Mouse (Mus musculus) neural tube, embryonic 14.5 days (tissue): ENCODE measurements at regions not wholly inside any gene's neighbourhood (a gene's known extent, or its start where the extent isn't known, plus 50 kb on each side); places are given as distances from the start of the nearest gene placed in this dataset.

Experiments
- ATAC-seq: fragments of 200-750 bp; cut with Nextera tagmentation; 2 replicates; pipeline ENCODE4 v1.8.0; 2017; ENCODE audit warnings: low read depth, mild to moderate bottlenecking, moderate TSS enrichment, moderate library complexity
- H3K27ac ChIP-seq: fragments of 300-500 bp; sonication (generic); 2 replicates; pipeline ENCODE4 v1.5.1; 2014; ENCODE audit warnings: low read depth, mild to moderate bottlenecking, control low read depth, low read length, moderate library complexity, mixed read lengths
- H3K27me3 ChIP-seq: fragments of 300-500 bp; sonication (generic); 2 replicates; pipeline ENCODE4 v1.6.1; 2014; ENCODE audit warnings: low read length; ENCODE audit not compliant: control insufficient read depth, insufficient read depth
- H3K36me3 ChIP-seq: fragments of 300-500 bp; sonication (generic); 2 replicates; pipeline ENCODE4 v1.6.1; 2014; ENCODE audit warnings: low read length, mixed read lengths; ENCODE audit not compliant: control insufficient read depth, insufficient read depth
- H3K4me1 ChIP-seq: fragments of 300-500 bp; sonication (generic); 2 replicates; pipeline ENCODE4 v1.6.1; 2014; ENCODE audit warnings: low read length; ENCODE audit not compliant: control insufficient read depth, insufficient read depth
- H3K4me2 ChIP-seq: fragments of 300-500 bp; sonication (generic); 2 replicates; pipeline ENCODE4 v1.6.1; 2014; ENCODE audit warnings: mild to moderate bottlenecking, low read depth, low read length, control low read depth
- H3K4me3 ChIP-seq: fragments of 300-500 bp; sonication (generic); 2 replicates; pipeline ENCODE4 v1.5.1; 2014; ENCODE audit warnings: low read depth, low read length, control low read depth, mixed read lengths
- H3K9ac ChIP-seq: fragments of 300-500 bp; sonication (generic); replicated peaks from 2 replicates; pipeline ENCODE4 v1.6.1; 2014; ENCODE audit warnings: low read depth, mild to moderate bottlenecking, control low read depth, low read length, mixed read lengths
- H3K9me3 ChIP-seq: fragments of 300-500 bp; sonication (generic); 2 replicates; pipeline ENCODE4 v1.6.1; 2016; ENCODE audit warnings: low read length; ENCODE audit not compliant: control insufficient read depth
- WGBS: fragments of 180-500 bp; shearing (Covaris S2); extraction: QIAGEN DNeasy Blood & Tissue Kit; methylation state at CpG from one replicate; pipeline ENCODE4 v1.1.7; 2014; 5-methylcytosine and 5-hydroxymethylcytosine counted together

- Histone ChIP-seq H3K9me3 (no peaks in the 10 kb centered on the region), H3K27me3 (no peaks in the 10 kb centered on the region), H3K27ac (no peak overlapping the region), H3K4me2 (no peak overlapping the region), H3K9ac (no peak overlapping the region), H3K4me3 (no peak overlapping the region), H3K4me1 (no peaks in the 10 kb centered on the region), H3K36me3 (no peaks in the 10 kb centered on the region)
- no peak for ATAC-seq
- 68% methylated on average over 2 of the region's 2 CpGs for WGBS
These were observed 1568.2 kb downstream of the Efnb2 start for GRCm38 (mm10) chr8:7092831-7093230.

GRCm38 (mm10) chr8:7088123-7088522 lies 1572.9 kb downstream of the Efnb2 start:
- H3K4me3 ChIP-seq: no peak overlapping the region
- H3K27me3 ChIP-seq: no peaks in the 10 kb centered on the region
- H3K4me1 ChIP-seq: no peaks in the 10 kb centered on the region
- H3K4me2 ChIP-seq: no peak overlapping the region
- H3K36me3 ChIP-seq: no peaks in the 10 kb centered on the region
- no peaks in the 10 kb centered on the region for H3K9me3 ChIP-seq
- no peak overlapping the region for H3K27ac ChIP-seq
- H3K9ac ChIP-seq: no peak overlapping the region
- WGBS: 54% methylated on average over 2 of the region's 2 CpGs
- no peak for ATAC-seq

DNA sequence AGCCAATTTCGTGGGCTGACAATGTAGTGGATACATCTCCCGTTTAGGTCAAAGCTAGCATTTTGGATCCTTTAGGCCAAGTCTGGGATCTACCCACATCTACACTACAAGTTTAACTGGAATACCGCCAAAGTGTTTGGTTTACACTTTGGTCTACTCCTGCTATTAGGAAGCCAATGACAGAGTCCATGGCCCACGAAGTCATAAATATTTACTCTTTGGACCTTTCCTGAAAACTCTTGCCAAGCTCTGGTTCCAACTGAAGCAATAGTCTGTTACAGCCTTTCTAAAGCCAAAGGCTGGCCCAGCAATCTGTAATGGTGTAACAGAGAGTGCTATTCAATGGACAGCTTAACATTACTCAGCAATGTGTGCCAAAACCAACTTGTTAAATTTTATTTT lies 1600.8 kb downstream of the Efnb2 start:
- Histone ChIP-seq H3K27ac (no peak overlapping the region), H3K4me2 (no peak overlapping the region), H3K27me3 (no peaks in the 10 kb centered on the region), H3K4me3 (no peak overlapping the region), H3K9ac (no peak overlapping the region), H3K36me3 (no peaks in the 10 kb centered on the region), H3K9me3 (no peaks in the 10 kb centered on the region), H3K4me1 (no peaks in the 10 kb centered on the region)
- ATAC-seq: no peak
- 86% methylated on average over 4 of the region's 4 CpGs for WGBS

DNA sequence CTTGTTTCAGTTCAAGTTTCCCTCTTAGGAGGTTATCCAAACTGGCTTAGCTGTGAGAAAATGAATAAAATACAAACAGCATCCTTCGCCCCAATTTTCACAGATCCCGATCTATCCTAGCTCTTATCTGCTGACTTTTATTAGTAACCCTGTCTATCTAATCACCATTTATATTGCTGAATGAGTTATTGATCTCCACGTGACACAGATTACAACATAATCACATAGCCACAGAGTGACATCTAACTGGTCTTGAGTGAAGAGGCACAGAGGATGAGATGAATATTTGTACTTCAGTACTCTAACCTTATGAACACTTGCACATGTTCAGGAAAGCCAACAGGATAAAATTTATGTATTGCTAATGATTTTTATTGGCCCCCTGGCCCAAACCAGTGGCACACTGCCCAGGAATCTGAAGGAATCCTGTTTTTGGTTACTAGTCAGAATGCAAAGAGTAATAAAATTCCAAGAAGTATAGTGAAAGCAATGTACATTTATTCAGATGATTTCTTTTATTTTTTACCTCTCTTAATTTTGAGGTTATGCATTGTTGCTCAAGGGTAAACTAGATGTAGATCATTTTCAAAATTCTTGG lies 1634.7 kb downstream of the Efnb2 start:
- Histone ChIP-seq H3K9ac (no peak overlapping the region), H3K4me3 (no peak overlapping the region), H3K9me3 (no peaks in the 10 kb centered on the region), H3K4me1 (no peaks in the 10 kb centered on the region), H3K27me3 (no peaks in the 10 kb centered on the region), H3K27ac (no peak overlapping the region), H3K4me2 (no peak overlapping the region), H3K36me3 (no peaks in the 10 kb centered on the region)
- ATAC-seq: no peak
- 67% methylated on average over 3 of the region's 3 CpGs for WGBS

GRCm38 (mm10) chr8:7024336-7024735 lies 1636.7 kb downstream of the Efnb2 start:
- no peaks in the 10 kb centered on the region for H3K4me1 ChIP-seq
- no peaks in the 10 kb centered on the region for H3K36me3 ChIP-seq
- H3K9me3 ChIP-seq: no peaks in the 10 kb centered on the region
- no peaks in the 10 kb centered on the region for H3K27me3 ChIP-seq
- no peak for ATAC-seq
- no peak overlapping the region for H3K4me3 ChIP-seq
- H3K9ac ChIP-seq: no peak overlapping the region
- H3K27ac ChIP-seq: no peak overlapping the region
- H3K4me2 ChIP-seq: no peak overlapping the region
- WGBS: 92% methylated on average over 3 of the region's 3 CpGs

GRCm38 (mm10) chr8:7011881-7012280 lies 1649.2 kb downstream of the Efnb2 start:
- no peak overlapping the region for H3K4me2 ChIP-seq
- 74% methylated on average over 5 of the region's 5 CpGs for WGBS
- no peaks in the 10 kb centered on the region for H3K9me3 ChIP-seq
- no peak overlapping the region for H3K27ac ChIP-seq
- H3K9ac ChIP-seq: no peak overlapping the region
- no peak overlapping the region for H3K4me3 ChIP-seq
- H3K27me3 ChIP-seq: no peaks in the 10 kb centered on the region
- H3K36me3 ChIP-seq: no peaks in the 10 kb centered on the region
- ATAC-seq: no peak
- H3K4me1 ChIP-seq: no peaks in the 10 kb centered on the region

- WGBS: 89% methylated on average over 2 of the region's 2 CpGs
- Histone ChIP-seq H3K27ac (no peak overlapping the region), H3K4me1 (no peaks in the 10 kb centered on the region), H3K4me3 (no peak overlapping the region), H3K9ac (no peak overlapping the region), H3K9me3 (no peaks in the 10 kb centered on the region), H3K4me2 (no peak overlapping the region), H3K27me3 (no peaks in the 10 kb centered on the region), H3K36me3 (no peaks in the 10 kb centered on the region)
- ATAC-seq: no peak
These were observed 1669.5 kb downstream of the Efnb2 start for GRCm38 (mm10) chr8:6991516-6991915.

GRCm38 (mm10) chr8:6989359-6990095 lies 1671.5 kb downstream of the Efnb2 start:
- peak; percentile 84 for ATAC-seq
- no peaks in the 10 kb centered on the region for H3K27me3 ChIP-seq
- H3K36me3 ChIP-seq: no peaks in the 10 kb centered on the region
- H3K9me3 ChIP-seq: no peaks in the 10 kb centered on the region
- no peak overlapping the region for H3K27ac ChIP-seq
- no peaks in the 10 kb centered on the region for H3K4me1 ChIP-seq
- no peak overlapping the region for H3K9ac ChIP-seq
- WGBS: 26% methylated on average over 3 of the region's 3 CpGs
- H3K4me3 ChIP-seq: no peak overlapping the region
- no peak overlapping the region for H3K4me2 ChIP-seq

DNA sequence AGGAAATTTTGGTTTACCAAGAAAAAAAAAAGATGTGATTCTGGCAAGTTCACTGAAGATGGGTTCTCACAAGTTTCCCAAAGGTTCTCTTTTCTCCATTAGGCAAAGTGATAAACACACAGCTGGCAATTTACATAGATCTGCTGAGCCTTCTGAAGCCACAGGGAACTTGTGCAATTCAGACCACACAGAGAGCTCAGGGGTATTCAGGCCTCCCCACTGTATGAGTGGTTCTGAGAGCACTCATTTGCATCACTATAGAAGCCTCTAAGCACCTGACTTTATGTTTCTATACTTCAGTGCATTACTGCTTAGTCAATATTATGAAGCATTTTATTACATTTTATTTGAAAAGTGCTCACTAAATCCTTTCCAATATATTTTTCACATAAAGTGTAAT lies 1687.1 kb downstream of the Efnb2 start:
- ATAC-seq: no peak; the same call in 1 of the 2 replicates

More for the DNA sequence above, 1687.1 kb downstream of the Efnb2 start:
- Histone ChIP-seq H3K27me3 (no peaks in the 10 kb centered on the region), H3K9ac (no peak overlapping the region), H3K9me3 (no peaks in the 10 kb centered on the region), H3K4me2 (no peak overlapping the region), H3K4me1 (no peaks in the 10 kb centered on the region), H3K27ac (no peak overlapping the region), H3K36me3 (no peaks in the 10 kb centered on the region), H3K4me3 (no peak overlapping the region)
